Mouse (Mus musculus) spleen, adult 2 months (tissue): Measurements from ENCODE around the gene Slc28a1. TPM values are rescaled to one million over a fixed set of nuclear protein-coding genes. Genes with fewer than 3 reads are reported as not detected.

Experiments used
- DNase-seq, 2 experiments: peaks; one replicate each; pipeline versions ENCODE4 v3.0.0 to v3.0.0-alpha.2; 2012 to 2021; ENCODE audit warnings: low spot score in 2 of 2, low read depth in 1 of 2
- H3K27ac ChIP-seq: fragments of 200-500 bp; 2 replicates; pipeline ENCODE4 v1.5.1; 2012; ENCODE audit warnings: low read length, inconsistent platforms; ENCODE audit not compliant: insufficient read depth
- H3K27me3 ChIP-seq: fragments of 200-500 bp; 2 replicates; pipeline ENCODE4 v1.6.1; 2012; ENCODE audit warnings: mild to moderate bottlenecking, moderate library complexity, low read length, inconsistent platforms; ENCODE audit not compliant: control insufficient read depth, insufficient read depth
- H3K36me3 ChIP-seq: fragments of 200-500 bp; 2 replicates; pipeline ENCODE4 v1.6.1; 2012; ENCODE audit warnings: mild to moderate bottlenecking, low read length, inconsistent platforms; ENCODE audit not compliant: control insufficient read depth, insufficient read depth
- H3K4me1 ChIP-seq: fragments of 200-500 bp; 2 replicates; pipeline ENCODE4 v1.6.1; 2011; ENCODE audit warnings: inconsistent platforms; ENCODE audit not compliant: control insufficient read depth, insufficient read depth, insufficient read length
- H3K4me3 ChIP-seq: fragments of 200-500 bp; 2 replicates; pipeline ENCODE4 v1.5.1; 2011; ENCODE audit warnings: mild to moderate bottlenecking, inconsistent platforms; ENCODE audit not compliant: insufficient read depth, insufficient read length; ENCODE audit errors: extremely low read depth
- CTCF ChIP-seq: fragments of 200-500 bp; IDR thresholded peaks from 2 replicates; pipeline ENCODE4 v1.5.1; 2011; ENCODE audit warnings: mild to moderate bottlenecking, inconsistent platforms; ENCODE audit not compliant: insufficient read depth, insufficient read length, insufficient replicate concordance; ENCODE audit errors: extremely low read depth
- POLR2A ChIP-seq: fragments of 200-500 bp; IDR thresholded peaks from 2 replicates; pipeline ENCODE4 v1.6.1; 2011; ENCODE audit warnings: low read depth, low read length, inconsistent platforms
- WGBS: fragments of 180-500 bp; shearing (Covaris S2); methylation state at CpG from one replicate; pipeline ENCODE4 v1.1.7; 2018; 5-methylcytosine and 5-hydroxymethylcytosine counted together
- polyA plus RNA-seq: library from polyadenylated mRNA; depleted of rRNA; stranded (reverse); fragments of >200 nt; gene quantifications from 2 replicates; pipeline ENCODE4 v1.2.3, GENCODE M21; 2012; rRNA removed

The Slc28a1 gene
- polyA plus RNA-seq: 0.07 and 0.12 TPM in 2 replicates

DNA sequence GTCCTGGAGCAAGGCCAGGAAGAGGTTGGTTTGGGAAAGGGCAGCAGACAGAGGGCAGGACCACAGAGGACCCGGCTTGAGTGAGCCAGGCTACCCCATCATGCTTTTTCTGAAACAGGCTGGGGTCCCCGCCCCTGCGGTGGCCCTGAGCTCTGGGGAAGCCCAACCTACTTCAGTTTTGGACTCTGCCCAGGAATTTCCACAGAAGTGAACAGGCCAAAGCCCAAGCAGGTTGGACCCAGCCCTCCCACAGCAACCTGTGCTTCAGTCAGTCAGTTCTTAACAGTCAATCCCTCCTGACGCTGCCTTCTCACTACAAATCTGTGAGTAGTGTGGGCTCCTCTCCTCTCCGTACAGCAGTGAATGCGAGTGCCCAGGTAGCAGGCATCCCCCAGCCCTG lies at the start of gene Slc28a1:
Gene Slc28a1 (plus strand): TSS at position 245 of the 400 bp plus-strand sequence.
- Histone ChIP-seq H3K4me3 (no peak within 1 kb of the TSS), H3K27ac (no peak within 1 kb of the TSS), H3K36me3 (no peaks in the 10 kb centered on the region), H3K27me3 (no peaks in the 10 kb centered on the region), H3K4me1 (no peaks in the 10 kb centered on the region)
- no peak for DNase-seq
- 90% methylated on average over 6 of the region's 6 CpGs for WGBS
- TF ChIP-seq CTCF (no peak), POLR2A (no peak)

DNA sequence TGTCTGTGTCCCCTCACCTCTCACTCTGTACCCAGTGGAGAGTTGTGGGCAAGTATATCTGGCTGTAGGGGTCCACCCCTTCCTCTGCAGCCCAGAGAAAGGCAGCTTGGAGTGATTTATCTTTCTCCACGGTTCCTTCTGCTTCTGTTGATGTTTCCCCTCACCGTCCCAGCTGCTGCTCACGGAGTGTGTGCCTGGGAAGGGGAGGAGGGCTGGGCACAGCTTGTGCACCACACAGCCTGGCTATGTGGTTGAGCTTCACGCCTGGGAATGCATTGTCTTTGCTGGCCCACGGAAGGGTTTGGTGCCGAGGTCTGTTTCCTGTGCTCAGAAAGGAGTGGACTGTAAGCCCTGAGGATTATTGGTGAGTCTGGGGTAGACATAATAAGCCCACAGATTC lies 47.9 kb upstream of the Slc28a1 start:
- Histone ChIP-seq H3K27me3 (no peaks in the 10 kb centered on the region), H3K4me1 (no peaks in the 10 kb centered on the region), H3K4me3 (no peak overlapping the region), H3K27ac (no peak overlapping the region), H3K36me3 (no peaks in the 10 kb centered on the region)
- 7% methylated on average over 6 of the region's 6 CpGs for WGBS
- no peak for DNase-seq
- TF ChIP-seq POLR2A (no peak), CTCF (no peak)

DNA sequence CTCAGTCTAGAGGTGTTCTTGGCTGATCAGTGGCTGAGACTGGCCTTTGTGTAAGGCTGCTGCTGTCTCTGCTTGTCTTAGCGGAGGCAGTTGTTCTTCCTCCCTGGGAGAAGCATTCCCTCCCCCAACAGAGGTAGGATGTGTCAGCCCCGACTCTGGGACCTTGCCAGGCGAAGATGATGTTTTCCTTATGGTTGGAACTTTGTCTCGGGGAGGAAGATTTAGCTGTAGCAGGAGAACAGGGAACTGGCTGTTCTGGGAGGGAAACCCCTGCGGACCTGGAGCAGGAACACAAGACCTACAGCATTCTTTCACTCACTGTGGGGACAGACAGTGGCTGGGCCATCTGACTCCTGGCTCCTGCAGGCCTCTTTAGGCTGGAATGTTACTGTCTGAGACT lies 42.1 kb upstream of the Slc28a1 start:
- DNase-seq: no peak
- Histone ChIP-seq H3K27ac (no peak overlapping the region), H3K4me3 (no peak overlapping the region), H3K27me3 (no peaks in the 10 kb centered on the region), H3K4me1 (peaks cover 9% of the 10 kb centered on the region; the same call in 1 of the 2 replicates), H3K36me3 (no peaks in the 10 kb centered on the region)
- TF ChIP-seq CTCF: no peak
- no peak for TF ChIP-seq POLR2A
- WGBS: 86% methylated on average over 5 of the region's 5 CpGs

DNA sequence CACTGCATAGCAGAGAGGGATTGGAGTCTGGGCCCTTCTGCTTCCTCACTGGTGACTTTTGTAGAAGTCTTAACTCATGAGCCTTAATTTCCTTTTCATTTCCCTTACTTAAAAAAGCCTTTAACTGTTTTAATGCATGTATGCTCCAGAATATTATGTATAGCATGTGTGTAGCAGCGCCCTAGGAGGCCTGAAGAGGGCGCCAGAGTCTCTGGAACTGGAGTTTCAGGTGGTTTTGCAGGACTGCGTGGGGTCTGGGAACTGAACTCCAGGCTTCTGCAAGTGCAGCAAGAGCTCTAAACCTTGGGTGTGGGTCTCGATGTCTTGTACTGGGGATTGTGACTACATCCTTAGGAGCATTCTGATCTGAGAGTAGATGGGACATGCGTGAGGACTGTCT lies 41.3 kb upstream of the Slc28a1 start:
- Histone ChIP-seq H3K36me3 (no peaks in the 10 kb centered on the region), H3K27ac (no peak overlapping the region), H3K27me3 (no peaks in the 10 kb centered on the region), H3K4me3 (no peak overlapping the region), H3K4me1 (peaks cover 9% of the 10 kb centered on the region; the same call in 1 of the 2 replicates)
- no peak for TF ChIP-seq POLR2A
- no peak for TF ChIP-seq CTCF
- WGBS: 88% methylated on average over 5 of the region's 5 CpGs
- no peak for DNase-seq

DNA sequence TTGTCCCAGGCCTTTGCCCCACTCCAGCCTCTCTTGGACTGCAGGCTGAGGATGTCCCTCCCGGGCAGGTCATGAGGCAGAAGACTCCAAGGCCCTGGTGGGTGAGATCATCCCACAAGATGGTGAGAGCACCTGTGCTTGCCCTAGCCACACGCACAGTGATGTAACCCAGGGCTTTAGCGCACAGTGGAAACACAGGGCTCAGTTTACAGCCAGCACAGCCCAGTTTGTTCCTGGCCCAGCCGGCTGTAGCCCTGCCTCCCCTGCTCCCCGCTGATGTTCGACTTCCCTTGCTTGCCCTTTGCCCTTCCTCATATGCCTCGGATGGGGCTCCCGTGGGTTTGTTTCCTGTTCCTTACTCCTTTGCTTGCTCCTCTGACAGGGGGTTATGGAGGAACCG lies 40.1 kb upstream of the Slc28a1 start:
- Histone ChIP-seq H3K36me3 (no peaks in the 10 kb centered on the region), H3K27ac (peak overlapping the region; percentile 10; the same call in 1 of the 2 replicates), H3K27me3 (no peaks in the 10 kb centered on the region), H3K4me1 (peaks cover 9% of the 10 kb centered on the region; the same call in 1 of the 2 replicates), H3K4me3 (no peak overlapping the region)
- WGBS: 23% methylated on average over 9 of the region's 9 CpGs
- TF ChIP-seq CTCF: no peak
- no peak for TF ChIP-seq POLR2A
- DNase-seq: no peak

DNA sequence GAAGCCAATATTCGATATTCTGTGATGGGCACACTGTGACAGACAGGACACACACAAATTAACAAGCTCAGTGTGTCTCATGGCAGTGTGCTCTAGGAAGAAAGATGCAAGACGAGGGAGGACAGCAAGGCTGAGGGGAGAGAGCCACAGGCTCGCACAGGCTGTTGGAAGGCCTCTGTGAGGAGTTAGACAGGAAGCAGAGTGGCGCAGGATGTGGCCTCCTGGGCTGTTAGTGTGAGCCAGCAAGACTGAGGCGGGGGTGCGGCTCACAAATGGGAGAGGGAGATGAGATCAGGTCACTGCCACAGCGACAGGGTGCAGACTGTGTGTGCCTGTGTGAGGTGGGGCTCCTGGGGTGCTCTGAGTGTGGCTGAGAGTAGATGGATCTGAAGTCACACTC lies 39.3 kb upstream of the Slc28a1 start:
- DNase-seq: peak in 1 of 2 experiments; percentile 20
- H3K27ac ChIP-seq: peak overlapping the region; percentile 54; the same call in 1 of the 2 replicates
- H3K27me3 ChIP-seq: no peaks in the 10 kb centered on the region
- no peaks in the 10 kb centered on the region for H3K36me3 ChIP-seq
- TF ChIP-seq CTCF: no peak
- TF ChIP-seq POLR2A: no peak
- no peak overlapping the region for H3K4me3 ChIP-seq
- H3K4me1 ChIP-seq: peaks cover 9% of the 10 kb centered on the region; the same call in 1 of the 2 replicates
- WGBS: 10% methylated on average over 7 of the region's 7 CpGs

DNA sequence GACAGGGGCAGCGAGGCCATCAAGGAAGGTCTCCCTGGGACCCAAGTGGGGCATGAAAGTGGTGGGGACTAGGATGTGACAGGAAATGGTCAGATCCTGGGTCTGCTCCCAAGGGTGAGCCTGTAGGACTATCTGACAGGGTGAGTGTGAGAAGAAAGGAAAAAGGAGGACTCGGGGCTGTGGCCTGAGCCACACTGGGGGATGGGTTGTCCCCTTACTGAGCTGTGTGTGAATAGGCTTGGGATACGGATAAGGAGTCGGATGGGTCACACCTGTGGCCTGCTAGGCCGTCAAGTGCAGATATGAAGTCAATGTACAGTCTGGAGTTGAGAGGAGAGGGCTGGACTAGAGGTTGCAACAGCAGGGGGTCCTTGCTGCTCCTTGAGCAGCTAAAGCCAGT lies 38.9 kb upstream of the Slc28a1 start:
- no peaks in the 10 kb centered on the region for H3K36me3 ChIP-seq
- DNase-seq: no peak
- H3K27ac ChIP-seq: peak overlapping the region; percentile 54; the same call in 1 of the 2 replicates
- H3K27me3 ChIP-seq: no peaks in the 10 kb centered on the region
- 76% methylated on average over 5 of the region's 5 CpGs for WGBS
- TF ChIP-seq POLR2A (no peak), CTCF (no peak)
- H3K4me3 ChIP-seq: no peak overlapping the region
- peaks cover 9% of the 10 kb centered on the region; the same call in 1 of the 2 replicates for H3K4me1 ChIP-seq
